Mouse (Mus musculus) cerebellum, adult 11 months (tissue): Measurements from ENCODE around the gene Amn.

ENCODE experiments used
- DNase-seq: peaks from one replicate; pipeline ENCODE4 v3.0.0; 2022

Gene Amn

DNA sequence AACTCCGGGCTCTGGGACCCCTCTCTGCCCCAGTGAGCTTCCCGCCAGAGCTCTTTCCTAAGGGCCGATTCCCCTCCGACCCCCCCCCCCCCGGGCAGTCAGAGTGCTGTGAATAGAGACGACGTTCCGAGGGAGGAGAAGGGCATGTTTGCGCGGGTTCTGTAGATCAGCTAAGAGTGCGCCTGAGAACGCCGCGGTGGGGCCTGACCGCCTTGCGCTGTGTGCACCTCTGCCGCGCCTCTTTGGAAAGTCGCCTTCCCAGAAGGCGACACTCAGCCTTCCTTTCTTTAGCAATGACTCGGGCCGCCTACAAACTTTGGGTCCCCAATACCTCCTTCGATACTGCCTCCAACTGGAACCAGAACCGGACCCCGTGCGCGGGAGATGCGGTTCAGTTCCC, 511 bp downstream of the Amn start:
- DNase-seq: no peak

DNA sequence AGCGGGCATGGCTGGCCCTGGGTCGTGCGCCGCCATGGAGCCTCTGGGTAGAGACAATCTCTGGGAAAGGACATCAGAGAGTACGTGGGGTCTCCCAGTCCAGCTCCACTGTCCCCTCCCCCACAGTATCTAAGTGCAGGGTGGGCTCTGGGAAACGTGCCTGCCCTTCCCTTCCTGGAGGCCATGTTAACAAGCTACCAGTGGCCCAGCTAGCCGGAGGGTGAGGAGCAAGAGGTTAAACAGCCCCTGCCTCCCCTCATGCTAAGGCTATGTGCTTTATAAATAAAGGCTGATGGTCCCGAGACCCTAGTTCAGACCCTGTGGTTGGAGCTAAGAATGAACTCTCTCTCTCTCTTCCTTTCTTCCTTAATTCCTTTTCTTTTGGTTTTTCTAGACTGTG, 1.1 kb downstream of the Amn start:
- no peak for DNase-seq

DNA sequence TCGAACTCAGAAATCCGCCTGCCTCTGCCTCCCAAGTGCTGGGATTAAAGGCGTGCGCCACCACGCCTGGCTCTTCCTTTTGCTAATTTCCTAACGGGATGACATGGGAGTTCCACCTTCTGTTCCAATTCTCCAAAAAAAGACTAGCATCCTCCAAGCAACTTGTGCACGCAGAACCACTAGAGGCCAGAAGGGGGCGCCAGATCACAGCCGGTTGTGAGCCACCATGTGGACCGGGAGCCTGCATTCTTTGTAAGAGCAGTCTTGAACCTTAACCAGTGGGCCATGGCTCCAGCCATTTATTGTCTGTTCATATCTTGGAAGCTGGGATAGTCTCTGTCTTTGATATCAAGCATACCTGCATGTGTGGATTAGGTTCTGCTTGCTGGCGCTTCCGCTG, 1.5 kb downstream of the Amn start:
- DNase-seq: peak; percentile 81

DNA sequence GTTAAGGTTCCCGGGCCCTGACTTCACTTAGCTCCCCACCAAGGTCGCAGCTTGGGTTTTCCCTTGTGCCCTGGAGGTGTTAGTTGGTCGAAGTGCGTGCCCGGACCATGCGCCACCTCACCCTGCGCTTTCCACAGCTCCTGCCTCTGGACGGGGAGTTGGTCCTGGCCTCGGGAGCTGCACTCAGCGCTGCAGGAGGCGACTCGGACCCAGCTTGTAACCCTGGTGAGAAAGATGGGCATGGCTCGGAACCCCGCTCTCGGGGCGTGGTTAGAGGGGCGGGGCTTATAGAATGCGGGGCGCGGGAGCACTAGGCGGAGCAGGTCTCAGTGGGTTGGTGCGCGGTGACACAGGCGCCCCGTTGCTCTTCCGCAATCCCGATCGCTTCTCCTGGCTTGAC, 3.1 kb downstream of the Amn start:
- DNase-seq: no peak

DNA sequence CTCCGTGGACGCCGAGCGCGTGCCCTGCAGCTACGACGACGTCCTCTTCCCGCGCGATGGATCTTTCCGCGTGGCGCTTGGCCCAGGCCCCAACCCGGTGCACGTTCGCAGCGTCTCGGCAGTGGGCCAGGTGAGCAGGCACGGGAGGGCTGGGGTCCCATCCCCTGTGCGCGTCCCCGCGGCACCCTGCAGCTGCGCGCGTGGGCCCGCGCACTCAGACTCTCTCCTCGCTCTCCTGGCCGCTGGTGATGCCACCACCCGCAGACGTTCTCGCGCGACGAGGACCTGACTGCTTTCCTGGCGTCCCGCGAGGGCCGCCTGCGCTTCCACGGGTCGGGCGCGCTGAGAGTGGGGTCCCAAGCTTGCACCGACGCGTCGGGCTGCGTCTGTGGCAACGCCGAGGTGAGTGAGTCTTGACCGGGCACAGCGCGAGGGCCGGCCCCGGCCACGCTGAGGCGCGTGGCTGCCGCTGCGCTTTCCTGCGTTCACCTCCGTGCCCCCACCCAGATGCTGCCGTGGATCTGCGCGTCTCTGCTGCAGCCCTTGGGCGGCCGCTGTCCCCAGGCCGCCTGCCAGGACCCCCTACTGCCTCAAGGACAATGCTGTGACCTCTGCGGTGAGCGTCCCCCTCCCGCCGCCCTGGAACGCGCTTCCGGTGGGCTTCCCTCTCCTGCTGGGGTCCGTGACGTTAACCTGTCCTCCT, 3.7 kb downstream of the Amn start:
- DNase-seq: no peak

DNA sequence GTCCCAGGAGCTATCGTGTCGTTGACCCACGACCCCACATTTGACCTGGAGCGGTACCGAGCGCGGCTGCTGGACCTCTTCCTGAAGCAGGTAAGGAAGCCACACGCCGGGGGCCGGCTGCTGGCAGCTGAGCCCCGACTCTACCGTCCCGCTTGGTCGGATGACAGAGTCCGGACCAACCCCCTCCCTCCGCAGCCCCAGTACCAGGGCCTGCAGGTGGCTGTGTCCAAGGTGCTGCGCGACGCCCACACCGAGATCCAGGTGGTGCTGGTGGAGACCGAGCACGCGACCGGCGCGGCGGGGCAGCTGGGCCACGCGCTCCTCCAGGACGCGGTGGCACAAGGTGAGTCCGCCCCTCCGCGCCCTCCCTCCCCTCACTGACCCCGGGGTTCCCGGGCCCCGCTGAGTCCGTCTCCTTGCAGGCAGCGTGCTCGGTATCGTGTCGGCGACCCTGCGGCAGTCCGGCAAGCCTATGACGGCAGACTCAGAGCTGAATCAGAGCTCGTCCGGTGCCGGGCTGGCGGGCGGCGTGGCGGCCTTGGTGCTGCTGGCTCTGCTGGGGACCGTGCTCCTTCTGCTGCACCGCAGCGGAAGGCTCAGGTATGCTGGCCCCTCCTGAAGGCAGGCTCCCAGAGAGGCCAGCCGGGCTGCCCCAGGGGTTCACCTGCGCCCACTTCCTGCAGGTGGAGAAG, 4.4 kb downstream of the Amn start:
- no peak for DNase-seq

DNA sequence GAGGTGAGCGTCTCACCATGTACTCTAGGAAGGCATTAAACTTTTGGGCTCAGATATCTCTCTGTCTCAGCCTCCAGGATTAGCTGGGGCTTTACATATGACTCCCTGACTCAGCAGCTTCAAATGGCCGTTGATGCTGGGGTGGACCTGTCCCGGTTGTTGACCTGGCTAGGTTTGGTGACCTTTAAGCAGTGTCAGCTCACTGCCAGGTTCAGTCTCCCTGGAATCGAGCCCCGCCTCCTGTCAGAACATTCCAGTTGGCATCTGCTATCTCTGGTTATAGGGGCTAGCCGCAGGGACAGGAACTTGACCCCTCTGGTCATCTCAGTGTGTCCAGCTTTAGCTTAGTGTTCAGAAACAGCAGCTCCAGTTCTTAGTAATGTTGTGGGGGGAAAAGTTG, 5.5 kb downstream of the Amn start:
- DNase-seq: no peak

DNA sequence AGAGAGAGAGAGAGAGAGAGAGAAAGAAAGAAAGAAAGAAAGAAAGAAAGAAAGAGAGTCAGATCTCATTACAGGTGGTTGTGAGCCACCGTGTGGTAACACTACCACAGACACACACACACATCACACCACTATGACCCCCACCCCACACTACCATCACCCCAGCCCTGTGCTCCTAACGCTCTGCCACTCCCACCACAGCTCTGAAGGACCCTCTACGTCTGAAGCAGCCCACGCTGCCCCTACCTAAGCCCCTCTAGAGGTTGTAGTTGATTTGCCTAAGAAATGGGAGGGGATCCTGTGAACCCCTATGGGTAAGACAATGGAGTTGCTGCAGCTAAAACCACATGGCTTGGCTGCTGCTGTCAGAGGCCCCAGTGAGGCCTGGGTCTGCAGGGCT, 12.7 kb downstream of the Amn start:
- no peak for DNase-seq

DNA sequence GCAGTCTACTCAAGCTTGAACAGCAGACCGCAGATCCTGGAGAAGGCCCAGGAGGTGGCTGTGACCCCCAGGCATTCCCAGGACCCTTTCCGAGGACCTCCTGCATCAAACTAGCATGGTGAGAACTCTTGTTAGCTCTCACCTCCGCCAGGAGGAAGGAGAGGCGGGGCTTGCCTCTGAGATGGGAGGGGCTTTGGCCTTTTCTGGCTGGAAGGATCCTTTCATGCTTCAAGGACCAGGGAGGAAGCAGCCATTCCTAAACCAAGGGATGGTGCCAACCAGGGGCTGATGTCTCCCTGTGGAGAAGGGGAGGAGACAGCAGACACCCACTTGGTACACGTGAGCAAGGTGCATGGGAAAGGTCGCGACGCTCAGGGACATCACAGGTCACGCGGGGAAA, 13.6 kb downstream of the Amn start:
- no peak for DNase-seq

DNA sequence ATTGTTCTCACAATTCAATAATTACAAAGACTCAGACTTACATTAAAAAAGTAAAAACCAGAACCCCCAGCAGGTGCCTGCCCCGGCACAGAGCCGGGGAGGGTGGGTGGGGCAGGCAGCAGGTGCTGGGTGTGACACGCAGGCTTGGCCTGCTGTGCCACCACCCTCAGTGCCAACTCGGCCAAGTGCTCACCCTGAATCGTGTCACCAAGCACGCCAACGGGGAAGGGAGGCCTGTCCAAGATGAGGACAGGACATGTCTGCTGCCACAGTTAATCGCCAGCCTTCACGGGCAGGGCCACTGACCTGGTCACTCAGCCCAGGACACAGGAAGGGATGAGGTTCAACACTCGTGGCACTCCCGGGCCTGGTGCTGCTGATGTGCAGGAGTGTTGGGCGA, 22.1 kb downstream of the Amn start:
- peak; percentile 34 for DNase-seq

DNA sequence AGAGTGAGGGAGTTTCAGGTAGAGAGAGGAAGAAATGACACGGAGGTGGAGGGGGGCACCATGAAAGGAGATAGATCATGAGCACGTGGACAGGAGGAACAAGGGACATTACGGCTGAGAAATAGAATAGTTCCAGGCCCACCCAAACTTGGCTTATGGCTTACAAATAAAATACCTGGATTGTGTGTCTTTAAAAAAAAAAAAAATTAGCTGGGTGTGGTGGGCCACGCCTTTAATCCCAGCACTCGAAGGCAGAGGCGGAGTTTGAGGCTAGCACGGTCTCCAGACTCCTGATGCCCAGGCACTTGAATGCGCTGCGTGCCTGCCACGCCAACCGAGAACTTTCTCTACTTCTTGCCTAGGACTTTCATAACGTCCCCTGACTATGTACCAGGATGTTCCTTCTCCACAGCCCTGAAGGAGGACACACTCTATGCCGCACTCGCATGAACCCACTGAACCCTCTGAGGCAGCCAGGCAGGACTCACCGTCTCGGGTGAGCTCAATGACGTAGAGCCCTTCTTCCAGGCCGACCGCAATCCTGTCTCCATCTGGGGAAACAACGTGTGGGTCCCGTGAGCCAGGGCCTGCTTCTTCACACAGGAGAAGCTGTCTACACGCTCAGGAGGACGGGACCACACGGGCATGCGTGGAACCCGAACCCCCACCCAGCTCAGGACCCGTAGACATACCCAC, 30.6 kb downstream of the Amn start:
- no peak for DNase-seq

DNA sequence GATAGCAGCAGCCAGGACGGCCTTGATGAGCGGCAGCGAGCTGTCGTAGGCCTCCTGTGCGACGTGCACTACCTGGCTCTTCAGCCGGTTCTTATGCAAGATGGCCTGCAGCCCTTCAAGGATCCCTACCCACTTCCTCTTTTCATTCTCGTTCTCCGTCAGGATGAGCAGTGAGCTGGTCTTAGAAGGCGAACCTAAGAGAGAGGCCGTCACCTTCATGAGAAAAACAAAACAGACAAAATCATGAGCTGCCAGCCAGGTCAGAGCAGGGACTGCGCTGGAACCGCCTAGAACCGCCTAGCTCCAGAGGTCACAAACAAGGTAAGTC, 31.1 kb downstream of the Amn start:
- no peak for DNase-seq

DNA sequence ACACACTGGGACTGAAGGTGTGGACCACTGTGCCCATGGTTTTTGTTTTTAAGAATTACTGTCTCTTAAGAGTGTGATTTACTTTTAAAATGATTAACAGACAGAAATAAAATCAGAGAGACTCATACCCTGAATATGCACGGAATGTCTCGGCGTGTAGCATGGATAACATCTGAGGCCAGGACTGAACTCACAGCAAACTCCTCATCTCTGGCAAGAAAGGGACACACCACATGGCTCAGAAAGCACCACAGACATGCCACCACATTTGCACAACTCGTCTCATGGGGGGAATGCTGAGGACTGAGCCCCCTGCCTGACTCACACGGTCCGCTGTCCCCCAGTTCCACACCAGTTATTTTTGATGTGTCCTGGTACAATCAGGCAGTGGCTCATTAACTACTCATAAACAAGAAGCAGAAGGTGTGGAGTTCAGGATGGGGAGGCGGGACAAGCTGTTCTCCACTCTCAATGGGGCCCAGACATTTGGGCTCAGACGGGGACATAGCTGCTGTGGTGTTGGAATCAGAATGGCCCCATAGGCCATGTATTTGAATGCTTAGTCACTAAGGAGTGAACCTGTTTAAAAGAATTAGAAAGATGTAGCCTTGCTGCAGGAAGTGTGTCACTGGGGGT, 32.9 kb downstream of the Amn start:
- DNase-seq: no peak

DNA sequence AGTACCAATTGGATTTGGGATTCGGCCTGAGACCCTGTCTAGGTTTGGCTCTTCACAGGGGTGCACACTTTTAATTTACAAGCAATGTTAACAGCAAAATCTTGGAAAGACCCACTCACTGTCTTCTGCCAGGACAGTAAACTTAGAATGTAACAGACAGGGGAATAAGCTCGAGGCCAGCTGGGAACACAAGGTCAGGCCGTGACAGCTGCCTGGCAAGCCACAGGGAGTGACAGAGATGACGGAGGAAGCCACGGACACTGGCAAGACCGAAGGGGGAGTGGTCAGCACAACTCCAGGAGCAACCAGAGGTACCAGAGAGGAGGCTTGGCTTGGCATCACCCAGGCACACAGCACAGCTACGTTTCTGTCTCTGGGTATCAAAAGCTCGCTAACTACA, 35.9 kb downstream of the Amn start:
- no peak for DNase-seq

DNA sequence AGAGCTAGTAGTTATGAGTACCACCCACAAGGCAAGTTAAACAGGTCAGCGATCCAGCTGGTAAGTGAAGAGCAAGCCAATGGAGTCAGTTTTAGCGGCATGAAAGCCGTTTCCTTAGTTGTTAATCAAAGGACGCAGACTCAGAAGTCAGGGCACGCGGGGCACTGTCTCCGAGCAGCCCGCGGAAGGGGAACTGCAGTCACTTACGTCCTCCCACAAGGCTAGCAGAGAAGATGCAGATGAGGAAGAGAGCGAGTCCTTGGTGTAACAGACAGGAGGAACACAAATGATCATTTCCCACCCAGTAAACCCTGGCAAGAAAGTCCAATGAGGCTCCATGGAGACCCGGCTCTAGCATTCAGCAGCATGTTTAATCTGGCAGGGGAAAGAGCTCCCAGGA, 38.4 kb downstream of the Amn start:
- no peak for DNase-seq

DNA sequence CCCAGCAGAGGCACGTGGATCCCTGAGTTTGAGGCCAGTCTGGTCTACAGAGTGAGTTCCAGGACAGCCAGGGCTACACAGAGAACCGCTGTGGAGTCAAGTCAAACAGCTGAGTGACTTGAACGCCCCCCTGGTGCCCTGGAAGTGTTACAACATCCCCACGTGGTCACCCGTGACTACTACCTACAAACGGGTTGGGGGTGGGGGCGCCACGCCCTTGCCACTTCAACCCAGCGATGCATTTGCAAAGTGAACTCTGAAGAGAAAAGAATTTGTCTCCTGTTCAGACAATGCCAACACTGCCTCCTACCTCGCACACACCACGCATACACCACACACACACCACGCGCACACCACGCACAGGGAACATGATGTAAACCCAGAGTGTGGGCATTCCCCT, 39.0 kb downstream of the Amn start:
- DNase-seq: no peak

DNA sequence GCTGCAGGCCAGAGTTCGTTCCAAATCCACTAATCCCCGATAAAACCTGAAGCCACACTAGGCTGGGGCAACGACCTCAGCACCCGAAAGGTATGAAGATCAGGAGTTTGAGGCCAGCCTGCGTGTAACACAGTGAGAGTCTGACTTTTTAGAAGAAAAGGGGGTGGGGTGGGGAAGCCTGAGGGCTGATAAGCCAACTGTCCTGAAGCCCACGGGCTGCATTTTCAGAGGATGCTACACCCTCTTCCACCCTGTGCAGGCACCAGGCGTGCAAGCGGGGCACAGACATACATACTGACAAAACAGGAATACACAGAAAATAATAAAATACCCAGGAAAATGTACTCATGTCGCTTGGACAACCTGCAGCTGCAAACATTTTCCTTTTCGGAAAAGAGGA, 40.9 kb downstream of the Amn start:
- DNase-seq: no peak

DNA sequence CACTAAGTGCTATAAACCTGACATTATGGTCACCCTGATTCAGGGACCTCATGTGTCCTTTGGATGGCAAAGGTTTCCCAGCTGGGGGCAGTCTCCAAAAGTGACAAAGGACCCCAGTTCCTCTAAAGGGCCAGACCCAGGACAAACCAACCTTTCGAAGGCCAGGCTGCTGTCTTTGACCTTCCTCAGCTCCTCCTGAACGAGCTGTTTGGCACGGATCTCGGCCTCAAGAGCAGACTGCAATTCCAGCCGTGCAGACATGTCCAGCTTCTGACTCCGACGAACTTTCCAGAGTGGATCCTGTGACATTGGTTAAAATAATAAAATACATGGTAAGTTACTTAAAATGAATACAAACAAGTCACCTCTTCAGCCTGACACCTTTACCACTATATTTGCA, 43.4 kb downstream of the Amn start:
- no peak for DNase-seq

DNA sequence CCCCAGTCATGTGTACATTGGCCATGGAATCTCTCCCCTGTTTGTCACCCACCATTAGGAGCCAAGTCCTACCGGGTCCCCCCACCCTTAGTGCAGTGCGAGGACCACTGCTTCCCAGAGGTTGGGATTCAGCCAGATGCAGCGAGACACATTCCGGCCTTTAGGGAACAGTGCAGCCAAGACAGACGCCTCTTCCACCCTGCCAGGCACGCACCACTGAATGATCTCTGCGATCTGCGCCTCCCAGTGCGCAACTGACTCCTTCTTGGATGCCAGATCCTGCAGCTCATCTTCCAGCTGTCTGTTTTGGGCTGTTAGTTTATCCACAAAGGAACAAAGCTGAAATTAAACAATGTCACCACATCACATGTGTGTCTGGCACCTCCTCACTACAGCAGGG, 46.8 kb downstream of the Amn start:
- DNase-seq: no peak

DNA sequence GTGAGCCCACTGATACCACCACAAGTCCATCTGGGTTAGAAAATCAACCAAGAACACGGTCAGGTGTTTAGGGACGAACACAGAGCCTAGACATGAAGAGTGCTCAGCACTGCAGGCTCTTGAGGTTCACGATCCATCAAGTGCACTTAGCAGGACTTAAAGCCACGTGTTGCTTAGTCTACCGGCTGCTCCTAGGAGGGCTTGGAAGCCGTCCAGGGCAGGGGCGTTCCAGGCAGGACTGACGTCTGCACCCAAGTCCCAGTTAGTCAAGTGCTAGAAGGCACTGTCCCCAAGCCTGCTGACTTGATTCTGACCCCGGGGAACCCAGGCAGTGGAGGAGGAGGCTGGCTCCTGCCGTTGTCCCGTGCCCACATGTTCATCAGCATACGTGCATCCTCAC, 49.7 kb downstream of the Amn start:
- no peak for DNase-seq

DNA sequence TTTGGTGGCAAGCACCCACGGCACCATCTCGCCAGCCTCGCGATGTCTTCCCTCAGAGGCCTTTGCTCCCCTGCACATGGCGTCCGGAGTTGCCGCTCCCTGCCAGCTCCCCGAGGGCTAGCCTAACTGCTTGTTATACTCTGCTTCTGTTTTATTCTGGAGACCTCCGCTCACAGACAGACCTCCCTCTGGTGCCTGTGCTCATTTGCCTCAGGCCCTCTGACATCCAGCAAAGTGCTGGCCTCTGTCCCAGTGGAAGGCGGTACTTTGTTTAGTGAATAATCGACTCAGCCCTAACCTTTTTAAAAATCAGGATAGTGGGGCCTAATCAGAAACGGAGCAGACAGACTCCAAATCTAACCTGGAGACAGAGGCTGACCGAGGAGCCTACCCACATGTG, 50.9 kb downstream of the Amn start:
- DNase-seq: no peak

DNA sequence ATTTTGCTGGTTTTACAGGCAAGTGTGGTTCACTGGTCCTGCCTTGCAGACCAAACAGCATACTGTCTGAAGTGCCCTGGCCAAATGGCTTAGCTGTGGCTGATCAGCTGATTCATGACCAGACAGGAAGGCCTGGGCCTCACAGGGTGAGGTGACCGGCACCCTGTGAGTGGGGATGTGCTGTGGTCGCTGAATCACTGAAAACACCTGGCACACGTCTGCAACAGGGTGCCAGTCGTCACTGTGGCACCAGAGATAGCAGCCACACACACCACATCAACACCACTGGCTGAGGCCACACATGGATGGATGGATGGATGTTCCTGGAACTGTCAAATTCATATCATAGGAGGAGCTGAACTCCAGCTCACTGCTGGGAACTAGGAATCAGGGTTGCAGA, 52.5 kb downstream of the Amn start:
- DNase-seq: no peak

DNA sequence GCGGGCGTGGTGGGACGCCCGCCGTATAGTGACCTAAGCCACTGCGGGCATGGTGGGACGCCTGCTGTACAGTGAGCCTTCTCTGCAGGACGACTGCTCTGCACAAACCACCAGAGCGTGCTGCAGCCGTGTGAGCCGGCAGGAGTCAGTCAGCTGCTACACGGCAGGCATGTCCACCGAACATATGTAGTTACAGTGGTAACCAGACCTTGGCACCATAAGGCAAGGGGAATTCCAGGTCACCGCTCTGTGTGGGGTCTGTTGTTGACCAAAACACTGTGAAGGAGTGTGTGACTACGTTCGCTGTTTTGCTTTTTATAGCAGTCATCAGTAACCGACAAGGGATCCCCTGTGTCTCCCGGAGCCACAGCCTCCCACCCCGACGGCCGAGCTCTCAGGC, 53.6 kb downstream of the Amn start:
- peak; percentile 67 for DNase-seq

DNA sequence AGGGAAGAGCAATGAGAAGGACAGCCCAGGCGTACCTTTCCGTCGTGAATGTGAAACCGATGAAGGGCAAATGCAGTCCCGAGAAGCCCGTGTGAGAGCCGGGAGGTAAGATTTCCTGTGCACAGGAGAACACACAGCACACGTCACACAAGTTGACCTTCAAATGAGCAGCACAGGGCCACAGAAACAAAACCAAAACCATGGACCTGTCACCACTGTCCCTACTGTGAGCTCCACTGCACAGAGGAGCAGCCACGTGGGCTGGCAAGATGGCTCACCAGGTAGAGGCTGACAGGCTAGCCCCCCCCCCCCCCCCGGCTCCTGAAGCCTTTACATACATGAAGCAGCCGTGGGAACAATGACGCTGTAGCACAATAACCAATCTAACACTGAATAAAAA, 54.1 kb downstream of the Amn start:
- no peak for DNase-seq
